Mouse (Mus musculus) erythroblast, adult 5-6 weeks (primary cell): ENCODE data around the gene Ing5. TPM values are rescaled to one million over a fixed set of nuclear protein-coding genes. Genes with fewer than 3 reads are reported as not detected.
"Not testable (repeated sequence)": the region's sequence is repeated elsewhere in the genome, so short reads cannot be mapped to it uniquely, and the experiment has no call there.

Experiments
- ATAC-seq: replicated peaks from 2 replicates; pipeline ENCODE4 v1.8.0; 2016; ENCODE audit warnings: moderate number of reproducible peaks, mild to moderate bottlenecking, moderate TSS enrichment, inconsistent platforms; ENCODE audit not compliant: poor library complexity, low FRiP score, severe bottlenecking
- total RNA-seq, 2 experiments: library from RNA; stranded (forward) in 1 of 2; stranded (reverse) in 1 of 2; fragments of 150-400 nt in 1 of 2; fragments of 200-764, 138-1000 nt in 1 of 2; gene quantifications; 2 replicates each; pipeline versions ENCODE4 v1.2.3 to v1.2.4; 2015 to 2017; ENCODE audit warnings: low replicate concordance in 2 of 2

Gene Ing5
- total RNA-seq, 2 experiments from 2014 or later, result 2.9 to 7.5 TPM

DNA sequence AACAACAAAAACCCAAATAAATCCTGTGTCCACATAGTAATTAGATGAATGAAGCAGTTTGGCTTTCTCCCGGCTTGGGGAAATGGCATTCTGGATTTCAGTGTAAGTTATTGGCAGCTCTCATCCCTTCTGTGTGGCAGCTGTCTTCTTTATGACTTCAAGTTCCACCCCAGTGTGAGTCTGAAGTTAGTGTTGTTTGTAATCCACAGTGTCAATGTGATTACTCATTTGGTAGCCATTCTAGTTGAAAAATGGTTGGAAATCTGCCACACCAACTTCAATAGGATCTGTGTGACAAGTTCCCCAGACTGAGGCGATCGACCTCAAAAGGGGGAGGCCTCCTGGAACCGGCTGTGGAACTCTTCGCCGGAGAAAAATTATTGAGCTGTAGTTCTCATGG, 53.6 kb downstream of the Ing5 start:
- ATAC-seq, result no peak

DNA sequence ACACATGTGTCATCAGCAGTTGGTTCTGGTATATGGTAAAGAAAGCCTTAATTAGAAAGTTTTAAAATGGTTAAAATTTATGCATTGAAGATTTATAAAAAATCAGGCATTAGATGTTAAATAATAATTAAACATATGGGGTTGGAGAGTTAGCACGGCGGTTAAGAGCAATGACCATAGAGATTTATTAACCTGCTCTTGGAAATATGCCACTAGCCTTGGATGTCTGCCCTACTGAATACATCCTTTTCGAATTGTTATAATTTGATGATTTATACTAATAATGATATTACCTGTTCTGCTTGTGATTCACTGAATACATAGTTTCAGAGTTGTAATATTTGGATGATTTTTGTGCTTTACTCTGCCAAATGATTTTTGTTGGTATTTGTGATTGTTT, 54.2 kb downstream of the Ing5 start:
- no peak for ATAC-seq

DNA sequence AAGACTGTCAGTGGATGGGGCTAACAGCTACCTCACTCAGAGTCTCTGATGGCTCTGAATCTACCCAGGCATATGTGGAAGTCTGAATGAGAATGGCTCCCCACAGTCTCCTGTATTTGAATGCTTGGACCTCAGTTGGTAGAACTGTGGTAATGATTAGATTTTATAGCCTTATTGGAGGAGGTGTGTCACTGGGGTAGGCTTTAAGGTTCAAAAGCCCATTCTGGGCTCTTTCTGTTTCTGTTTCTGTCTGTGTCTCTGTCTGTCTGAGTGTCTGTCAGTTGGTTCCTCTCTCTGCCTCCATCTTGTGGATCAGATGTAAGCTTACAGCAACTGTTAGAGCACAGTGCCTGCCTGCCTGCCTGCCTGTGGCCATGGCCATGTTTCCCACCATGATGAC, 55.9 kb downstream of the Ing5 start:
- no peak for ATAC-seq

DNA sequence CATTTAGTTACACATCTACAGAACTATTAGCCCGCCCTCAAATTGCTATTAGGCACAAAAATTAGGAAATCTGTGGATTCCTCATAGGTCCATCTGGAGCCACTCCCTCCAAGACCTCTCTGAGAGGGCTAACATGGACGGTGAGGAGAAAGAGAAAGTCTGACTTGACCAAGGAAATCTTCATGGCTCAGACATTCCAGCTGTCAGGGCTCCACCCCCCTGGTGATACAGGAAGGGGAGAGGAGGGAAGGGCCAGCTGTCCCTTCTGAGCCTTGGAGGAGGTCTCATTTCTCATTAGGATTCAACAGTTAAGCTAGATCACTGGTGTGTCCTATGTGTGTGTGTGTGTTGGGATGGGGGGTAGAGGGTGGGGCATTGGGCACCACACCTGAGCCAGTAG, 57.3 kb downstream of the Ing5 start, which contains the start of gene Gal3st2:
Gene Gal3st2, plus strand, starts transcription at position 259 of the 400 bp plus-strand sequence.
- not testable (repeated sequence) for ATAC-seq

Other genes with a start within 250 kb of the Ing5 start
- gene Stk25, start 145.3 kb upstream of the Ing5 start, total RNA-seq (2015; ENCODE audit: low replicate concordance), result 6.0 and 9.8 TPM in 2 replicates
- 7.9 and 14.8 TPM in 2 replicates for gene Stk25, start 145.3 kb upstream of the Ing5 start, total RNA-seq (2017; ENCODE audit: low replicate concordance)
- gene Bok, start 118.3 kb upstream of the Ing5 start, total RNA-seq (2015; ENCODE audit: low replicate concordance), result not detected in 2 replicates
- not detected in 2 replicates for gene Bok, start 118.3 kb upstream of the Ing5 start, total RNA-seq (2017; ENCODE audit: low replicate concordance)
- 12.3 and 20.7 TPM in 2 replicates for gene Atg4b, start 52.5 kb upstream of the Ing5 start, total RNA-seq (2015; ENCODE audit: low replicate concordance)
- gene Atg4b, start 52.5 kb upstream of the Ing5 start, total RNA-seq (2017; ENCODE audit: low replicate concordance), result 20.8 and 21.0 TPM in 2 replicates
- gene Thap4, start 49.1 kb upstream of the Ing5 start, total RNA-seq (2015; ENCODE audit: low replicate concordance), result 6.3 and 15.0 TPM in 2 replicates
- 1.4 and 6.1 TPM in 2 replicates for gene Thap4, start 49.1 kb upstream of the Ing5 start, total RNA-seq (2017; ENCODE audit: low replicate concordance)
- 41.9 and 43.5 TPM in 2 replicates for gene Dtymk, start 2.0 kb upstream of the Ing5 start, total RNA-seq (2015; ENCODE audit: low replicate concordance)
- 33.8 and 74.4 TPM in 2 replicates for gene Dtymk, start 2.0 kb upstream of the Ing5 start, total RNA-seq (2017; ENCODE audit: low replicate concordance)
- gene D2hgdh, start 20.9 kb downstream of the Ing5 start, total RNA-seq (2015; ENCODE audit: low replicate concordance), result 7.9 and 12.5 TPM in 2 replicates
- 11.8 and 13.6 TPM in 2 replicates for gene D2hgdh, start 20.9 kb downstream of the Ing5 start, total RNA-seq (2017; ENCODE audit: low replicate concordance)
- not detected in 2 replicates for gene Gal3st2, start 57.3 kb downstream of the Ing5 start, total RNA-seq (2015; ENCODE audit: low replicate concordance)
- gene Gal3st2, start 57.3 kb downstream of the Ing5 start, total RNA-seq (2017; ENCODE audit: low replicate concordance), result not detected in 2 replicates
- gene Gal3st2b, start 114.3 kb downstream of the Ing5 start, total RNA-seq (2015; ENCODE audit: low replicate concordance), result not detected in 2 replicates
- gene Gal3st2b, start 114.3 kb downstream of the Ing5 start, total RNA-seq (2017; ENCODE audit: low replicate concordance), result not detected in 2 replicates
- gene Gal3st2c, start 186.5 kb downstream of the Ing5 start, total RNA-seq (2015; ENCODE audit: low replicate concordance), result not detected in 2 replicates
- 0.14 TPM in 1 of 2 replicates, not detected in the other for gene Gal3st2c, start 186.5 kb downstream of the Ing5 start, total RNA-seq (2017; ENCODE audit: low replicate concordance)
- not detected in 2 replicates for gene Neu4, start 216.5 kb downstream of the Ing5 start, total RNA-seq (2015; ENCODE audit: low replicate concordance)
- not detected in 2 replicates for gene Neu4, start 216.5 kb downstream of the Ing5 start, total RNA-seq (2017; ENCODE audit: low replicate concordance)
- not detected in 2 replicates for gene Pdcd1, start 248.6 kb downstream of the Ing5 start, total RNA-seq (2015; ENCODE audit: low replicate concordance)
- not detected in 2 replicates for gene Pdcd1, start 248.6 kb downstream of the Ing5 start, total RNA-seq (2017; ENCODE audit: low replicate concordance)